In the genomic region with DNA sequence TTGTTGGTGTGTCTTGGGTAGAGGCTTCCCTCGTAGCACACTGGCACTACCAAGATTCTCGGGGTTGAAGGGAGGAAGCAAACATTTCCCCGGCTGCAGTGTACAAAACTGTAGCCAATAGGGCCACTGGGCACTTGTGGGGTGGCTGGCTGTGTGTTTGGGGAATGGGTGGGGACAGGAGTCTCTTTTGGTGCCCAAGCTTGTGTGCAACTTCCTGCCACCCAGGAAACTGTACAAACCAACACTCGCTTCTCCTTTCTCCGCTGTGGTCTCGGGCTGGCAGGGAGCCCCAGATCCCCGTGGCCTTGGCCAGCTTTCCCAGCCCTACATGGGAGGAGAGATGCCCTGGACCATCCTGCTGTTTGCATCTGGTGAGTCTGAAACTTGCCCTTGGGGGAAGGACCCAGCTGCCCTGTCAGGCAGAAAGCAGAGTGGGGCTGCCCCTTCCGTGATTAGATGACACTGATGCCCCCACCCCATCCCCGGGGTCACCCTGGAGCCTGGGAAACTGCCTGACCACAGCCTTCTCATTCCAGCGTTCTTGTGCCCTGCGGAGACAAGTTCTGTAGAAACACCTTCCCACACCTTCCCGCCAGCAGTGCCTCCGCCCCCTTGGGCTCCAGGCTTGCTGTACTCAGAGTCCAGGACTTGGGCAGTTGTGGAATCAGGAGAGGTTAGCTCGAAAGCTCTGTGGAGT, we compare ENCODE assay signal across 8 mouse cellular contexts. TPM values are rescaled to one million over a fixed set of nuclear protein-coding genes. Genes with fewer than 3 reads are reported as not detected.
DNase-seq lines count a peak whose midpoint lies in the region; ATAC-seq and TF ChIP-seq lines count a peak whose summit lies in the region.

A gene (plus strand): TSS at position 240 of the 697 bp plus-strand sequence.

- TF ChIP-seq CTCF in small intestine, adult 2 months (IDR thresholded peaks at IDR 0.05; ENCODE audit: extremely low read depth, insufficient read length, insufficient replicate concordance, low read depth, low read length), result no peak

- H3K27ac ChIP-seq in forebrain, embryonic 10.5 days, result peak within 1 kb of the TSS; percentile 44; the same call in 1 of the 2 replicates
- H3K27ac ChIP-seq in forebrain, embryonic 12.5 days, result no peak within 1 kb of the TSS
- H3K27ac ChIP-seq in limb, embryonic 14.5 days (replicated peaks; ENCODE audit: low read depth, low read length), result no peak within 1 kb of the TSS
- 0 out of 2 replicates have a peak within 1 kb of the TSS, but pooled peaks have one; percentile 11 for H3K27ac ChIP-seq in small intestine, adult 2 months (ENCODE audit: insufficient read depth, low read depth, low read length)

- TF ChIP-seq POLR2A in limb, embryonic 14.5 days (IDR thresholded peaks at IDR 0.05; ENCODE audit: borderline replicate concordance, extremely low read depth, insufficient read depth, insufficient read length), result no peak
- TF ChIP-seq POLR2A in small intestine, adult 2 months (IDR thresholded peaks at IDR 0.05; ENCODE audit: low read depth, low read length), result no peak

- H3K4me1 ChIP-seq in forebrain, embryonic 10.5 days, result peaks cover 16% of the 10 kb centered on the region
- peaks cover 3% of the 10 kb centered on the region; the same call in 1 of the 2 replicates for H3K4me1 ChIP-seq in forebrain, embryonic 12.5 days
- H3K4me1 ChIP-seq in limb, embryonic 14.5 days (ENCODE audit: control insufficient read depth, insufficient read depth, low read length), result no peaks in the 10 kb centered on the region
- H3K4me1 ChIP-seq in small intestine, adult 2 months (ENCODE audit: control insufficient read depth, insufficient read depth, insufficient read length, low read length), result no peaks in the 10 kb centered on the region

- peaks cover 4% of the 10 kb centered on the region; the same call in 1 of the 2 replicates for H3K9me3 ChIP-seq in forebrain, embryonic 10.5 days
- H3K9me3 ChIP-seq in forebrain, embryonic 12.5 days, result no peaks in the 10 kb centered on the region
- no peaks in the 10 kb centered on the region for H3K9me3 ChIP-seq in limb, embryonic 14.5 days (ENCODE audit: control insufficient read depth, low read length)

- H3K4me3 ChIP-seq in forebrain, embryonic 10.5 days, result no peak within 1 kb of the TSS
- no peak within 1 kb of the TSS for H3K4me3 ChIP-seq in forebrain, embryonic 12.5 days (replicated peaks)
- no peak within 1 kb of the TSS for H3K4me3 ChIP-seq in limb, embryonic 14.5 days (replicated peaks; ENCODE audit: low read length)
- peak within 1 kb of the TSS; percentile 26 for H3K4me3 ChIP-seq in small intestine, adult 2 months (ENCODE audit: low read depth, low read length)

- no peaks in the 10 kb centered on the region for H3K27me3 ChIP-seq in forebrain, embryonic 10.5 days (ENCODE audit: poor library complexity, severe bottlenecking)
- no peaks in the 10 kb centered on the region for H3K27me3 ChIP-seq in forebrain, embryonic 12.5 days
- no peaks in the 10 kb centered on the region for H3K27me3 ChIP-seq in limb, embryonic 14.5 days (ENCODE audit: control insufficient read depth, insufficient read depth, low read length)
- no peaks in the 10 kb centered on the region for H3K27me3 ChIP-seq in small intestine, adult 2 months (ENCODE audit: control insufficient read depth, insufficient read depth, low read length)

- WGBS in forebrain, embryonic 10.5 days, result 70% methylated on average over 14 of the region's 14 CpGs
- WGBS in forebrain, embryonic 12.5 days, result 63% methylated on average over 14 of the region's 14 CpGs
- WGBS in limb, embryonic 14.5 days, result 67% methylated on average over 14 of the region's 14 CpGs
- WGBS in small intestine, adult 2 months, result 51% methylated on average over 14 of the region's 14 CpGs

- H3K36me3 ChIP-seq in forebrain, embryonic 10.5 days (replicated peaks), result peaks cover 9% of the 10 kb centered on the region; the same call in 1 of the 2 replicates
- H3K36me3 ChIP-seq in forebrain, embryonic 12.5 days (replicated peaks), result 0 out of 2 replicates have a peak, but pooled peaks cover 6% of the 10 kb centered on the region
- H3K36me3 ChIP-seq in limb, embryonic 14.5 days (ENCODE audit: control insufficient read depth, insufficient read depth, low read length), result 0 out of 2 replicates have a peak, but pooled peaks cover 3% of the 10 kb centered on the region
- no peaks in the 10 kb centered on the region for H3K36me3 ChIP-seq in small intestine, adult 2 months (ENCODE audit: control insufficient read depth, insufficient read depth, low read length)

- no peak within 1 kb of the TSS for H3K9ac ChIP-seq in forebrain, embryonic 12.5 days
- no peak within 1 kb of the TSS for H3K9ac ChIP-seq in limb, embryonic 14.5 days (ENCODE audit: low read depth, low read length, severe bottlenecking)

- no peak within 1 kb of the TSS for H3K4me2 ChIP-seq in forebrain, embryonic 12.5 days
- no peak within 1 kb of the TSS for H3K4me2 ChIP-seq in limb, embryonic 14.5 days (replicated peaks; ENCODE audit: low read depth, low read length, severe bottlenecking)

- ATAC-seq in forebrain, embryonic 12.5 days (ENCODE audit: low FRiP score), result no peak
- ATAC-seq in limb, embryonic 14.5 days (ENCODE audit: low FRiP score, low read depth), result 0 out of 2 replicates have a peak, but pooled peaks have one; percentile 23

- DNase-seq in forebrain, embryonic 10.5 days (ENCODE audit: extremely low spot score, low spot score), result no peak
- peak; percentile 59 for DNase-seq in T-cell, adult 2 months (ENCODE audit: low spot score)
- no peak for DNase-seq in limb, embryonic 14.5 days (ENCODE audit: low spot score)
- no peak for DNase-seq in left cerebral cortex, adult 11 months (ENCODE audit: low spot score)
- no peak for DNase-seq in retina, postnatal 1 day
- DNase-seq in layer of hippocampus, adult 8-10 months (ENCODE audit: low spot score in 2 of 2), result no peak

RNA-seq across cellular contexts. Expression of the gene that starts here (rescaled TPM):
- polyA plus RNA-seq in forebrain, embryonic 10.5 days (2016; fragmentation: Nextera tagmentation; extraction: Ambion mirVana), result 4.4 and 5.1 TPM in 2 replicates
- 4.9 and 7.2 TPM in 2 replicates for polyA plus RNA-seq in forebrain, embryonic 12.5 days (2016; fragmentation: Nextera tagmentation; extraction: Ambion mirVana)
- 2.3 and 2.5 TPM in 2 replicates for polyA plus RNA-seq in limb, embryonic 14.5 days (2012; rRNA removed)
- 2.9 and 3.3 TPM in 2 replicates for polyA plus RNA-seq in limb, embryonic 14.5 days (2014; fragmentation: Nextera tagmentation; extraction: Ambion mirVana)
- polyA plus RNA-seq in small intestine, adult 2 months (2012; rRNA removed), result 1.2 and 1.4 TPM in 2 replicates
- total RNA-seq in layer of hippocampus, adult 8-10 months (2022), result under 1 TPM in 1 of 4 experiments, not detected in 3; 0.41 TPM

Comparison
In these comparisons a context has a peak if more than half of its experiments do, and no peak if none do; other contexts are left out.
1. H3K27ac ChIP-seq: peak in forebrain, embryonic 10.5 days (single experiment) and small intestine, adult 2 months (single experiment); none in forebrain, embryonic 12.5 days (single experiment) and limb, embryonic 14.5 days (single experiment).